Mouse (Mus musculus) right cerebral cortex, postnatal 4 days (tissue): ENCODE data around the gene Smagp.
A peak's percentile ranks its signal among the peaks of the same experiment; 100 is the strongest.
"Not testable (repeated sequence)": the region's sequence is repeated elsewhere in the genome, so short reads cannot be mapped to it uniquely, and the experiment has no call there.

Experiments used
- DNase-seq: peaks from one replicate; pipeline ENCODE4 v3.0.0-alpha.2; 2022

The Smagp gene

GRCm38 (mm10) chr15:100624435-100624834 lies 12.3 kb downstream of the Smagp start:
- no peak for DNase-seq

- no peak for DNase-seq
These were observed 13.0 kb downstream of the Smagp start for GRCm38 (mm10) chr15:100623754-100624153.

- DNase-seq = no peak
These were observed 14.6 kb downstream of the Smagp start for GRCm38 (mm10) chr15:100622164-100622563.

- DNase-seq = not testable (repeated sequence)
These were observed 15.1 kb downstream of the Smagp start for GRCm38 (mm10) chr15:100621671-100622070.

- no peak for DNase-seq
These were observed 17.5 kb downstream of the Smagp start for GRCm38 (mm10) chr15:100619200-100619599.

- DNase-seq = no peak
These were observed 20.5 kb downstream of the Smagp start for GRCm38 (mm10) chr15:100616221-100616620.

GRCm38 (mm10) chr15:100615825-100616220 lies 20.9 kb downstream of the Smagp start:
- peak; percentile 98 for DNase-seq

GRCm38 (mm10) chr15:100614996-100615824 lies 21.5 kb downstream of the Smagp start, which contains the start of gene Dazap2:
Dazap2 (plus strand) TSS chr15:100615349.
- peak; percentile 94 for DNase-seq

- DNase-seq = no peak
These were observed 22.3 kb downstream of the Smagp start for GRCm38 (mm10) chr15:100614218-100614995.

GRCm38 (mm10) chr15:100613584-100613983 lies 23.2 kb downstream of the Smagp start:
- peak; percentile 81 for DNase-seq

- DNase-seq = no peak
These were observed 24.3 kb downstream of the Smagp start for GRCm38 (mm10) chr15:100612432-100612831.

GRCm38 (mm10) chr15:100611951-100612350 lies 24.8 kb downstream of the Smagp start:
- no peak for DNase-seq

- DNase-seq = not testable (repeated sequence)
These were observed 30.1 kb downstream of the Smagp start for GRCm38 (mm10) chr15:100606677-100607076.

GRCm38 (mm10) chr15:100601669-100602068 lies 35.1 kb downstream of the Smagp start:
- DNase-seq = no peak

- no peak for DNase-seq
These were observed 36.0 kb downstream of the Smagp start for GRCm38 (mm10) chr15:100600696-100601272.

- peak; percentile 83 for DNase-seq
These were observed 36.6 kb downstream of the Smagp start for GRCm38 (mm10) chr15:100600047-100600695.

- peak; percentile 72 for DNase-seq
These were observed 37.3 kb downstream of the Smagp start, which contains the start of gene Pou6f1 for GRCm38 (mm10) chr15:100599276-100600046. Pou6f1 (minus strand) TSS chr15:100599984.

GRCm38 (mm10) chr15:100598883-100599275 lies 37.9 kb downstream of the Smagp start:
- DNase-seq = peak; percentile 42

GRCm38 (mm10) chr15:100598287-100598882 lies 38.4 kb downstream of the Smagp start:
- DNase-seq = no peak

GRCm38 (mm10) chr15:100592817-100593216 lies 43.9 kb downstream of the Smagp start:
- DNase-seq = no peak

GRCm38 (mm10) chr15:100590436-100590835 lies 46.3 kb downstream of the Smagp start:
- no peak for DNase-seq

GRCm38 (mm10) chr15:100588297-100588696 lies 48.4 kb downstream of the Smagp start:
- DNase-seq = no peak
